Mouse (Mus musculus) adrenal gland, adult (tissue): ENCODE measurements around the gene Gm20388.

ENCODE experiments used
- DNase-seq, 2 experiments: peaks; one replicate each; pipeline ENCODE4 v3.0.0; 2022 to 2023; ENCODE audit warnings: low spot score in 1 of 2; ENCODE audit not compliant: inconsistent age in 2 of 2

The Gm20388 gene

DNA sequence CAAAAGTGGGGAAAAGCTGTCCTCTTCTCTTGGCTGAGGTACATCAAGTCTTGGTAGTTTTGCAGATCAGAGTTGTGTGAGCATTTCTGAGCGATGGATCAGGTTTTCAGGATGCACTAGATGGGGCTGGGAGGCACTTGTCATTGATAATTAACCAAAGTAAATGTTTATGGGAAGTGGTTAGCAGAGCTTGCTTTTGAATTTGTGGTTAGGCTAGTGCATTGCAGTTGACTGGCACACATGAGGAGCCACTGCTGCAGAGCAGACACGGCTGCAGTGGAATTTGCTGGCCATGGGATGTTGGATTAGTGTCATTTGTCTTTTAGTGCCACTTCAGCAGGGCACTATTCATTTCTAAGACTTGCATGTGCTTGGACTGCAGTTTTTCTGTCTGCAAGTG lies 3.5 kb downstream of the Gm20388 start:
- no peak for DNase-seq

DNA sequence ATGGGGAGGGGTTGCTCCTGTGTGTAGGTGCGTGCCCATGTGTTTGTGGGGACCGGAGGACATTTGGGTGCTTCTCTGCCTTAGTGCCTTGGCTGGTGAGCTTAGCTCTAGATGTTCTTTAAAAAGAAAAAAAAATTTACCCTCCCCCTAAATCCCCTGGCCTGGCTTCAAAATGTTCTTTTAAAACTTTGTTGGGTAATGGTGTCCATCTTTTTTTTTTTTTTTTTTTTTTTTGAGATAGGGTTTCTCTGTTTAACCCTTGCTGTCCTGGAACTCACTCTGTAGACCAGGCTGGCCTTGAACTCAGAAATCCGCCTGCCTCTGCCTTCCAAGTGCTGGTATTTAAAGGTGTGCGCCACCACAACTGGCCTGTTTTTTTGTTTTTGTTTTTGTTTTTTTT lies 4.7 kb downstream of the Gm20388 start:
- DNase-seq = no peak

DNA sequence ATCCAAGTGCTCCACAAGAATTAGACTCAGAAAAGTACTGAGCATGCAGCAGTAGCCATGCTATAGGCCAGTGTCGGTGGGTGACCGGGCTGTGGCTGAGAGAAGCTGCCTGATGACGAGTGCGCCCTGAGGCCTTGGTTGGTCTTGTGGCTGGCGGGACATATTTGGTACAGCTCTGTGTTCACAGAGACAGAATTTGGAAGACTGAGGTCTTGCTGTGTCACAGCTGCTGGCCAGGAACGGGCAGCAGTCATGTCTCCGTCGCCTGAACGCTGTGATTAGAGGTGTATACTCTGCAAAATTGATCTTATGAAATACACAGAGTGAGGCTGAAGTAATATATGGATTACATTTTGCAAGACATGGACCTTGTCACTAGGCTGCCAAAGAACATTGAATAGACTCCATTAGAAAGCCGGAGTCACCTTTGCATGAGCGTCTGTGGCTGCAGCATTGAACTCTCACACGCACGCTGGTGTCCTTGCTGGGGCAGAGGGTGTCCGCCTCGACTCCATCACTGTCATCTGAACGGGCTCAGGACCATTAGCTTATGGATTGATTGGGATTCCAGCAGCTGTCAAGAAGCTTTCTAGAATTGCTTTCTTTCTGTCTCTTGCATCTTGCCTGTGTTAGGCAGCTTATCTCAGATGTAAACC lies 5.7 kb downstream of the Gm20388 start:
- peak; percentile 32 to 67 for DNase-seq

DNA sequence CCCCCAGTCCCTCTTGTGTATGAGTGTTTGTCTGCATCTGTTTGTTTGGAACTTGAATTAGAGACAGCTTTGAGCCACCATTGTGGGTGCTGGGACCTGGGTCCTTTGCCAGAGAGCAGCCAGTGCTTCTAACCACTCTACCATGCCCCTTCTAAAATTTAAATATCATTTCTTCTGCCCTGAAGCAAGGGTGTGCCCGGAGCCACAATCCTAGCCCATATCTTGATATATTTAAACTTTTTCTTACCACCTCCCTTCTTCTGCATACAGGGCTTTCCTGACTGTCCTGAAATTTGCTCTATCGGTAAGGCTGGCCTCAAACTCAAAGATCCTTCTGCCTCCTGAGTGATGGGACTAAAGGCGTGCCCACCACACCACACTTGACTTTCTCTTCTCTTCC lies 6.8 kb downstream of the Gm20388 start:
- DNase-seq = no peak

DNA sequence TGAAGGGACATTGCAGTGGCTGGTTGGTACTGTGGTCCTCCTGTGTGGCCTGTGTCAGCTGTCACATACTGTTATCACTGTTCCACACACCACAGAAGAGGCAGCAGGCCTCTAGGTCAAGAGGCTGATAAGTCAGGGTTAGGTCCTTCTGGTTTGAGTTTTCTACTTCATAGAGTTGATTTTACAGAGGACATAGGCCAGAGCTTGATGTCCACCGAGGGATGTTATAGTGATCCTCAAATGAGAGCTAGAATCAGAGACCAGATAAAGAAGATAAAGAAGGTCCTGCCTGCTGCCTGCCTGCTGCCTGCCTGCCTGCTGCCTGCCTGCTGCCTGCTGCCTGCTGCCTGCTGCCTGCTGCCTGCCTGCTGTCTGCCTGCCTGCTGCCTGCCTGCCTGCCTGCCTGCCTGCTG lies 7.5 kb downstream of the Gm20388 start:
- DNase-seq = no peak

DNA sequence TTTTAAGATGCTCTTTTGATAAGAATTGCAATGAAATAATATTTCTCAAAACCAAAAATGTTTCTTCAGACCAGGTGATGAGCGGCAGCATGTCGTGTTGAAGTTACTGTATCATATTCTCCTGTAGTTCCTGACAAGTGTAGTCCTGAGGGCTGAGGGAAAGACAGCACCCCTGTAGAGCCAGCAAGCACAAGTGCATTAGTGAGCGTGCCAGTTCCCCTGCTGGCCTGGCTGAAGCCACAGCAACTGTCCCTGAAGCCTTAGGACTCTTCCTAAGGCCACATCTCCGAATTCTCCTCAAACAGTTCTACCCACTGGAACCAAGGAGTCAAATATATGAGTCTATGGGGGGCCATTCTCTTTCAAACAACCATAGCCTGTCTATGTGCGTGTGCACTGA lies 12.6 kb downstream of the Gm20388 start:
- DNase-seq = no peak

DNA sequence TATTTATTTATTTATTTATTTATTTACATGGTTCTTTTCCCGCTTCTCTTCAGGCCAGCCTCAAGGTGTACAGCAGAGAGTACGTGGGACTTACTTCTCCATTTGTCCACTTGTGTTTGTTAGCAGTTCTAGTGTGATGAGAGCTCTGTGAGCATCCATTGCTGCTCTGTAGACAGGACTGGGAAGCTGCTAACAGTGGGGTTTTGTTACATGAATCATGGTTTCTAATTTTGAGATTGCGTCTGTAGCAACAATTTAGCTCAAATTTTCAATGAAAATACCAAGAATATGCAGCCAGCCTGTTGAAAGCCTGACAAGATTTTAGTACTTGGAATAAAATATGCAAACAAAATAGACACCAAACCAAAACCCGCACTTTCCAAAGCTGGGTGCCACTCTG lies 14.8 kb downstream of the Gm20388 start:
- DNase-seq = no peak

DNA sequence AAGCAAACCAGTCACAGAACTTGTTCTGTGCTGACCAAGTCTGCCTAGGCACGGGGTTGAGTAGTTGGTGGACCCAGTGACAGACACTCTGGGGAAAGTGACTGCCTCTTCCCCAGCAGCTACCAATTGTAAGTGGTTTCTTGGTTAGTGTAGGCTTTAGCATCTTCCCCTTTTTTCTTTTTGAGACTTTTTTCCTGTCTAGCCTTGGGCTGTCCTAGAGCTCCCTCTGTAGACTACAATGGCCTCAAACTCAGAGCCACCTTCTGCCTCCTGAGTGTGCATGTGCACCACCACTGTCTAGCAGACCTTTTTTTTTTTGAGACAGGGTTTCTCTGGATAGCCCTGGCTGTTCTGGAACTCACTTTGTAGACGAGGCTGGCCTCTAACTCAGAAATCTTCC lies 15.8 kb downstream of the Gm20388 start:
- DNase-seq = no peak

DNA sequence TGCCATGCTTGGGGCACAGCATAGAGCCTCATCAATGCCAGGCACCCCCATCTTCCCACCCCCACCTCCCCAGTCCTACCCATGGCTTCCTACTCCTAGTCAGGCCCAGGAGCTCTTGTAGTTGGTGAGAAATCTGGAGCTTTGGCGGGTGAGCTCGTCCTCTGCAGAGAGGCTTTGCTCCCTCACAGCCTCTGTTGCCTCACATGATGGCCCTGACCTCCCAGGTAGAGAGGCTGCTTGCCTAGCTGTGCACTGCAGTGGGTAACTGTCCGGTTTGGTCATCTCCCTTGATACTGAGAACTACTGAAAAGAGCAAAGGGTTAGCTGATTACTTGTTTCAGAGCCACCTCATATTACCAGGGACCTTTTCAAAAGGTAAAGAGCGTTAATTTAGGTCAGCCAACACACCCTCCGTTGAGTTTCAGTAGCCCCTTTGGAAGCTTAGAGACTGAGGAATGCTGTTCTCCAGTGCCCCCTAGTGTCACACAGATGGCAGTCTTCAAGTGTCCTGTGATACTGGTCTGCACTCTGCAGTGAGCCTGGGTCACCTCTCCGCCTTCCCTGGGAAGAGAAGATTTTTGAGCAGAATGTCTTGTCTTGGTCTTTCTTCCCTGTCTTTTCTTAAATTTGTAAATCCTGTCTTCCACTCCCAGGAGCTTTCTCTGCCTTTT lies 16.9 kb downstream of the Gm20388 start:
- DNase-seq = peak; percentile 43 to 85

DNA sequence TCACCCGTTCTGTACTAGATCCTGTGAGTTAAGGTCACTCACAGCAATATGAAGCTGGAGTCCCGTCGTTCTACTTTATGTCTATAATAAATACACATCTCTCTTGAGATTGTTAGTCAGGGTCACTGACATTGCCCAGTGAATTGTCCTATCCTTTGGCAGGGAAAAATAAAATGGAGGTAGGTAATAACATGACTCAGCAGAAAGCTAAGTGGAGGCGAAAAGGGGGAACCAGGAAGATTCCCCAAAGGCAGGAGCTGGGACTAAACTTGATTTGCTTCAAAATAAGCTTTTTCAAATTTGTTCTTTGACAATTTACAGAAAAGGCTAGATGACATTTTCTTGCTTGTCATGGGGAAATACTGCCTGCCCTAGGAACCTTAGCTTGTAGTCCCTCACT lies 20.7 kb downstream of the Gm20388 start:
- no peak for DNase-seq

DNA sequence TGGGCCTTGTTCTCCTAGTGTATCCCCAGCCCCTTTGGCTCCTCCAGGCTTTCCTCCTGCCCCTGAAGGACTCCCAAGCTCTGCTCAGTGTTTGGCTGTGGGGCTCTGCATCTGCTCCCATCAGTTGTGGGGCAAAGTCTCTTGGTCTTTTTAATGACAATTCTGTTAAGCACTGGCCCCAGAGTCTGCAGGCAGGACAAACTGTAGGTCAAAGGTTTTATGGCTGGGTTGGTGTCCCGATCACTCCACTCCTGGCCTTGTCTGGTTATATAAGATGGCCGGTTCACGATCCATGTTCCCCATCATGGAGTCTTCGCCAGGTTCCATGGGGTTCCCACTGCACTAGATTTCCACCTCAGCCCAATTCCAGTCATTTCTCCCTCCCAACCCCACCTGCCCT lies 23.0 kb downstream of the Gm20388 start:
- DNase-seq = no peak

DNA sequence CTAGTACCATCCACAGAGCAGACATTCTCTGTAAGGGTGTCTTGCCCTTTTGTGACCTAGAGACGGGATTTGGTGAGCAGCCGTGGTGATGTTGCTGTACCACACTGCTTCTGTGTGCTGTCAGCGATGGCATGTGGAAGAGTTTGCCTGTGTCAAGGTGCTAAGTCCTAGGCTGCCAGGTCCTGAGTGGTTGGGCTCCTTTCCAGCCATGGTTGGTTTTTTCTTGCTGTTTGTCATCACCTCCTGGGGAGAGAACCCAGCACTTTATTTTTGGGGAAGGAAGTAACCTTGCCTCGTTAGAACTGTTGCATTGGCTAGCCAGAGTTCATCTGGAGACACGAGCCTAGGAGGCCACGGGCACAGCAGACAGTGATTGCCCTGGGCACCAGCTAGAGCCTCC lies 24.9 kb downstream of the Gm20388 start:
- no peak for DNase-seq

DNA sequence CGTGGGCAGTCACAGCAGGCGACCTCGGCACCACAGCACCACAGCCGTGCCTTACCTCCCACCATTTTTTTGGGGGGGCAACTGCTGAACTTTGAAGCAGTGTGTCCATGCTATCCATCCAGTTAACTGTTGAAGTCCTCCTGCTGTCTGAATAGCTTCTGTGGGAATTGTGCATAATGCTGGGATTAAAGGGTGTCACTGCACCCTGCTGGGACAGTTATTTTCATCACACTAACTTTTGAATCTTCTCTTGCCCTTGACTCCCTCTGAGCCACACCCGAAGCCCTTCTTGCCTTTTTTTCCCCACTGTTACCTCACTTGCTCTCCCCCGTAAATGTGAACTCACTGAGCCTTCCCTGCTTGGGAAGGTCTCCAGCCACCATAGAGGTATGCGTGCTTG lies 27.8 kb downstream of the Gm20388 start:
- DNase-seq = no peak

DNA sequence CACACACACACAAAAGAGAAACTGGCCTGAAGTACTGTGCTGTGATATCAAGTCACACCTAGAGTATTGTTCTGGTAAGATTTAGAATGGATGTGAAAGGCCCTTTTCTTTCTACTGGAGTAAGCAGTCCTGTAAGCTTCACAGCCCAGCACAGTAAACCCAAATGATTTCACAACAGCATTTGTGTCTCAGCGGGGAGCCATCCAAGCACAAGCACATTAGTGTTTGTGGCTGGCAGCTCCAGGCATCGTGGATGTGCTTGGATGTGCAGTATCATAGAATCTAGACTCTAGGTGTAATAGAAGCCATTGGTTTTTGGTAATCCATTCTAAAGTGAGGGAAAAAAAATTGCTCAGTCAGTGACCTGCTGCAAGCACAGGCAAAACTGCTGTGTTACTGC lies 28.7 kb downstream of the Gm20388 start:
- no peak for DNase-seq

DNA sequence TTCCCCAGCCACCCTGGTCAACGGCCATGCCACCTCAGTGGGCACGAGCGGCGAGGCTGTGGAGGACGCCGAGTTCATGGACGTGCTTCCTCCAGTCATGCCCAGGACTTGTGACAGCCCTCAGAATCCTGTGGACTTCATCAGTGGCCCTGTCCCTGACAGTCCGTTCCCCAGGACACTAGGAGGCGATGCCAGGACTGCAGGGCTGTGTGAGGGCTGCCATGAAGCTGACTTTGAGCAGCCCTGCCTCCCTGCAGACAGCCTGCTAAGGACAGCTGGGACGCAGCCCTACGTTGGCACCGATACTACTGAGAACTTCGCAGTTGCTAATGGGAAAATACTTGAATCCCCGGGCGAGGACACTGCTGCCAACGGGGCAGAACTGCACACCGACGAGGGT lies 30.8 kb downstream of the Gm20388 start:
- peak; percentile 54 to 74 for DNase-seq

DNA sequence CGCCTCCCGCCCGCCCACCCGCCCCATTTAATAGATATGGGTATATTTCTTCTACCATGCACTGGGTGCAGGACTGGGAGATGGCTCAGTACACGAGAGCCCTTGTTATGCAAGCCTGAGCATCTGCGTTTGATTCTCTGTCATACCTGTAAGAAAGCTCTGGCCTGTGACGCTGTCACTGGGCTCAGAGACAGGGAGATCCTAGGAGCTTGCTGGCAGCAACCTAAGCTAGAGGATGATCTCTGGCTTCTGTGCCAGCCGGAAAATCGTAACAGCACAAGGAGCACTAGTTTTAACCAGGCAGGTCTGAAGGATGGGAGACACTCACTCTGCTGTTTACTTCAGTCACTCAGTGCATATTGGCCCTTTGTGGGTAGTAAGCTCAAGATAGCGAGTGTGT lies 33.0 kb downstream of the Gm20388 start:
- DNase-seq = no peak

DNA sequence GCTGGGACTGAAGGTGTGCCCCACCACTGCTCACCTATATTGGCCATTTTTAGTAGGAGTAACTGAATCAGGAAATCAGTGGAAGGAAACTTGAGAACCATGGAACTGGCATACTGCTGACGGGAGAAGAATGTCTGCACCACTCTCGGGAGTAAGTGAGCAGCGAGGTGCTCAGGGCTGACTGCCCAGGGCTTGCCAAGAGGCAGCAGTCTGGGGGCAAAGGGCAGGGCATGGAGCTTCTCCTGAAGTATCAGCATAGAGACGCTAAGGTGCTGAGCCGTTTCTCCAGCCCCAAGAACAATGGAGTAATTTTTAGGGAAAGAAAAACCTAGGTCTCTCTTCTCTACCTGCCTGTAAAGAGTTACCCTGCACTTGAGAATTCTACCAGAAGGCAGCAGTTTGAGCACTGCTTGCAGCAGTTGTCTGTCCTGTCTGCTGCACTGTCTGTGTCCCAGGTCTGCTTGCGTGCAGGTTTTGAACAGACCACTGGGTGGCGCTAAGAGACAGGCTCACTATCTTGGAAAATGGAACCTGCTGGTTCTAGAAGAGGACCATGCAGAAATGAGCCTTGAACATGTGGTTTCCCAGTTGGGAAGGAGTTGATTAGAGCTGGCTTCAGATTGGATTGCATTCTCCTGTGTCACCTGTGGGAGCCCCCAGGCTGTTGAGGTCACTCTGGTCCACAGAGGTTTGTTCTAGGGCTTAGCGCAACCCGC lies 33.6 kb downstream of the Gm20388 start:
- DNase-seq = peak; percentile 73 to 92

DNA sequence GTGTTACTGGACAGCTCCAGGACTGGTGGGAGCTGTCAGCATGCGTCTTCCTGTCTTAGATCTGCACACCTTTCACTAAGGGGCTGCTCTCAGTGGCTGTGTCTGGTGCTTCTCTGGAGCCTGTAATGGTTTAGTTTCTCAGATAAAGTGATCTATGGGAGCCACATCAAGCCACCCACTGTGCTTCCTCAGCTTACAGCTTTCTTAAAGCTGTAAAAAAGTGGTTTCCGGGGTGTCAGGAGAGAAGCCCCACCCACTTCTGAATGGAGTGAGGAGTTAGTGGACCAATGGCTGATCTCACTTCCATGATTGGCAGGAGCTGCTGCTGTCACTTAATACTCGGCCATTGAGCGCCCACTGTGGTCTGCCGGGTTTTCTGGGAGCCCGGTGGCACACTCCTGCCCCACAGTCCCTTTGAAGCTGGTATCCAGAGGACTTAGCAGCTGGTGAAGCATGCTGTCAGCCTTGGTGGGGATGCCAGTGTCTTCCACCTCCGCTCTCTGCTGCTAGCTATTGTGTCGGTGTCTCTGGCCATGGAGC lies 35.8 kb downstream of the Gm20388 start:
- DNase-seq = peak in 1 of 2 experiments; percentile 35

DNA sequence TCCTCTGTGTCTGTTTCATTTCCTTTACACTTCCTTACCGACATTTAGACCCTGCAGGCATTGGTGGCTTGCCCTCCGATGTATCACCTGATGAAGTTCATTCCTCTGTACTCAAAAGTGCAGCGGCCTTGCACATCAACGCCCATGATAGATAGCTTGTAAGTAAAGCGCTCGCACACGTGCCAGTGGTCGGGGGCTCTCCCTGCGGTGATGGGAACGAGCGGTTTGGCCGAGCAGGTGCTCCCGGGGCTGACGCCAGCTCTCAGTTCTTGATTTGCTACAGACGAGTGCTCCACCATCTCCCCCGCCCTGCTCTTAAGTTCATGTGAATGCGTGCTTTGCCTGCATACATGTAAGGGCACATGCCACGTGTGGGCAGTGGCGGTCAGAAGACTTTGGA lies 37.0 kb downstream of the Gm20388 start:
- peak in 1 of 2 experiments; percentile 31 for DNase-seq

DNA sequence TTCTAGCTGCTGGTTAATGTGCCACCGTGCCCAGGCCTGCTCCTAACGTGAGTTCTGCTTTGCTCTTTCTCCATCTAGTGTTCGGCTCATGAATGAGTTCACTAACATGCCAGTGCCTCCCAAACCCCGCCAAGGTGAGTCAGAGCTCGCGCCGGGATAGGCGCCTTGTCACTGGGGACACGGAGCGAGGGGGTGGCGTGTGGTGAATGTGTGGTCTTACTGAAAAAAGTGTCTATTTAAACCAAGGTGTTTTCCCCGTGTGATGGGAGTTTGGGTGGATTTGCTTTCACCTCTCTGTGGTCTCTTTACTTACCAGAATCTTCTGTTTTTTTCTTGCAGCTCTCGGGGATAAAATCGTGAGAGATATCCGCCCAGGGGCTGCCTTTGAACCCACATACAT lies 37.7 kb downstream of the Gm20388 start:
- peak; percentile 53 to 70 for DNase-seq

DNA sequence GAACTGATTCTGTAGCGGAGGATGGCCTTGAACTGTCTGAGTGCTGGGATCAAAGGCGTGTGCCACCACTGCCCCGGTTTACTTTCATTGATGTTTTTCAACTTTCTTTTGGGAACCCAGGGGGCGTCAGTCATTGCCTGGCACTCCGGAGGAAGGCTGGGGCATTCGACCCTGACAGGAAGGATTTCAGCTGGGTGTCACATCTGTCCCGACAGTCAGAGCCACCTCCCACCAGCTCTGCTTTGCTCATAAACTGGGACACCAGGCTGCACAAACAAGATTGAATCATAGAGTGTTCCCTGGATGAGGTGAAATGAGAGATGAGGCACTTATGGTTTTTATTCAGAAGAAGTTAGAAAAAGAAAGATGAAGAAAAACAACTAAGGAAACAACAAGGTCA lies 41.6 kb downstream of the Gm20388 start:
- DNase-seq = peak; percentile 37 to 70

DNA sequence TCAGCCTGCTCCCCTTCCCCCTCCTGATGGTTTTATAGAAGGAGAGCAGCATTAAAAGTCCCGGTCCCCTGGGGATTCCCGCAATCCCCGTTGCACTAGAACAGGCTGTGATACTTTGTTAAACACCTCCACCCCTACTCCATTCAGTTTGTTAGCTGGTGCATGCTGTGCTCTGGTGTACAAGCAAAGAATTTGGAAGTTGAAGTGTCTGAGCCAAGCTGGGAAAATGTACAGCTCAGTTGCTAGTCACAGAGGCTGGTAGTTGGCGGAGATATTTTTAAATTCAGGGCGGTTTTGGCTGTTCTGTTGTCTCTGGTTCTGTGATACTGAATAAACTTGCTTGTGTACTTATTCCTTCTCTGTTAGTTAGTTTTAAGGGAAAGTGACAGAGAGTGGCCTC lies 42.1 kb downstream of the Gm20388 start:
- no peak for DNase-seq
